Mouse (Mus musculus) urinary bladder, adult 18-20 months (tissue): ENCODE data around the gene Opn1sw.
"Not testable (repeated sequence)": the region's sequence is repeated elsewhere in the genome, so short reads cannot be mapped to it uniquely, and the experiment has no call there.

Experiments
- DNase-seq, 2 experiments: peaks; one replicate each; pipeline ENCODE4 v3.0.0; 2022; ENCODE audit warnings: low spot score in 2 of 2, mixed read lengths in 2 of 2

Opn1sw gene

DNA sequence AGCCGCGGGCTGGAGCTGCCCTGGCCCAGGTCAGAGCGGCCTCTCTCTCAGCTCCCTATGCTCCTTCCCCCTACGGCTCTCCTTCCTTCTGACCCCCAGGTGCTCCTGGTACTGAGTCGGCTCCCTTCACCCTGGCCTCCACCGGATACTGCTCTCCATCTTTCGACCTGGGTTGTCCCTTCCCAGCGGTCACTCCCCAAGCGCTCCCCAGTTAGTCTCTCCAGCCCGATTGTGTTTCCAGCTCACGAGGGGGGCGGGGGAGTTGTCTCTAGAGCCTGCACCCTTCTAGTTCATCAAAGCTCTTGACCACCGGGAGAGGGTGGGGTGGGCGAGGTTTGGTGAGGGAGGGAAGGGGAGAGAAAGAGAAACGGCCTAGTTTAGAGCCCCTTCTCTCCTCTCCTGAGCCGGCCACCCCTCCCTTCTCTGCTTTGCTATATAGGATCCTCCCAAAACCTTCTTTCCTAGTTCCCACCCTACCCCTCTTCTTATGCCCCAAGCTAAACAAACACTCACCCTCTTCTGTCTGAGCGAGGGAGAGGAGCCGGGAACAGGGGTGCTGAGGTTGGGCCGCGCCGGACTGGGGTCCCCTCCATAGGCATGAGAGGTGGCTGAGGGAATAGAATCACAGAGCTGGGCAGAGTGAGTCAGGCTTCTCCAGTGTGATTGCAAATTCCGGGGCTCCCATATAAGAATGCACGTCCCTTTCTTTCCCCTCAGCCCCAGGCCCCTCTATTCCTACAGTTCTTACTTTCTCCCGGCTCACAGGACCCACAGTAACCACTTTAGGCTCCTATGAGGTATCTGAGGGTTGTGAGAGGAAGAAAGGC lies 8.7 kb upstream of the Opn1sw start:
- no peak for DNase-seq

DNA sequence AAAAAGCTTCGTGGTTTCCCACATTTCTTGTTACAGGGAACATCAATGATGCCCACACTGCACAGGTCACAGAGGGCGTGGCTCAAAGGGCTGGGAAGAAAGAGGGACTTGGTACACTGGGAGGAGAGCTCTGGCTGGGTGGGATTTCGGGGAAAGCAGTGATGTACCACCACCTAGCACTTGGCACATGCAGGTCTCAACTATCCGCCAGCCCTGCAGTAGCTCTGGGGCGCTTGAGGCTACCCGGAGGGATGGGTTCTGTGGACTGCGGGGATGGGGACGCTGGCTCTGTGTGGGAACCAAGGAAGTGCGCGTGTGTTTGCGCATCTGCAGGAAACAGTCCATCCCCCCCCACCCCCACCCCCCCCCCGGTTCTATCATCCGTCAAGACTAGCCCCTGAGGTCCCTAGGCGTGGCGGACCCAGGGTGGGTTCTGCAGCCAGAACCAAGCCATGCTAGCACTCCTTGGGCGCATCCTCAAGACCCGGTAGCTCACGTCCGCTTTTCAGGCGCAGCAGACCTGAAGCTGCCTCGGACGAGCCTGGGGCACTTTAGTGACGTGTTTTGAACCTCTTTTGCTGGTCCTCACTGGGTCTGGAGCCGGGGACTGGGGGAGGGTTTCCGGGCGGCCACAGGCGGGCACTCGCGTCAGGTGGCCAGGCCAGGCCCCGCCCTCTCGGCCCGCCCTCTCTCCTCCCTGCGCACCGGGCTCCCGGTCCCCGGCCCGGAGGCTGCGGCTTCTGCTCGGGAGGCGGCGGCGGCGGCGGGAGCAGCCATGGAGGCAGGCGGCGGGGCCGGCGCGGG lies 7.8 kb upstream of the Opn1sw start, which contains the start of gene Ccdc136:
TSS of gene Ccdc136 (plus strand) at position 400 of the 804 bp plus-strand sequence.
- peak; percentile 52 to 70 for DNase-seq

DNA sequence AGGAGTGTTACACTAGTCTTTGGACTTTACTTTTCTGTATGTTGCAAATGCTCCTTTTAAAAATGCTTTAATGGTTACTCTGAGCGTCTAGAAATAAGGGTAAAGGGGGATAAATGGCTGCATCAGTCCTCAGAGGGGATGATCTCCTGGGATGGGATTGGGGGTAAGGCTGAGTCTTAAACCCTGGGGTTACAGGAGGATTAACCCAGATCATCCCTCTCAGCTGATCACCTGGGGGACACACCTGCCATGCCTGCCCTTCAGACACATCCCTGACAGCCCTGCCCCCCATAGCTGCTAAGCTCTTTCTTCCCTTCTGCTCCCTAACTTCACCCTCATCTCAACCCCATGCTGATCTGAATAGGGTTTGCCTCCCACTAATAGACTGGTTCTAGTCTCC lies 6.0 kb upstream of the Opn1sw start:
- no peak for DNase-seq

DNA sequence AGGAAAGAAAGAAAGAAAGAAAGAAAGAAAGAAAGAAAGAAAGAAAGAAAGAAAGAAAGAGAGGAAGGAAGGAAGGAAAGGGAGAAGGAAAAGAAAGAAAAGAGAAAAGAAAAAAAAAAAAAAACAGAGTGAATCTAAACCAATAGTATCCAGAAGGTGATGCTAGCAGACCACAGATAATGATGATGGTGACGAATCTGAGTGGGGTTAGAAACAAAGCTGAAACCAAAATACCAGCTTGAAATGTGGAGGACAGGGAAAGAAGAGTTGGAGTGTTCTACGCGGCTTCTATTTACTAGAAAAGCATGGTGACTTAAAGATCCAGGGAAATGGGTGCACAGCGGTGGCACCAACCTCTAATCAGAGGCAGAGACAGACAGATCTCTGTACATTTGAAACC lies 3.5 kb upstream of the Opn1sw start:
- DNase-seq = no peak

DNA sequence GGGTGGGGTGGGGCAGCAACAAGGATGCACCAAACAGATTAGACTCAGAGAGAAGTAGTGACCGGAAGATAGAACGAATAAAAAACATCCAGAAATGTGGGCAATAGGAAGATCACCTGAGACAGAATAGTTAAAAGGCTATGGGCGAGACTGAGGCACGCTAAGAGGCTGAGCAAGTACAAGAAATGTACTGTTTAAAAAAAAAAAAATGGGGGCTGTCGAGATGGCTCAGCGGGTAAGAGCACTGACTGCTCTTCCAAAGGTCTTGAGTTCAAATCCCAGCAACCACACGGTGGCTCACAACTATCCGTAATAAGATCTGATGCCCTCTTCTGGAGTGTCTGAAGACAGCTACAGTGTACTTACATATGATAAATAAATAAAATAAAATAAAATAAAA lies 3.0 kb upstream of the Opn1sw start:
- not testable (repeated sequence) for DNase-seq

DNA sequence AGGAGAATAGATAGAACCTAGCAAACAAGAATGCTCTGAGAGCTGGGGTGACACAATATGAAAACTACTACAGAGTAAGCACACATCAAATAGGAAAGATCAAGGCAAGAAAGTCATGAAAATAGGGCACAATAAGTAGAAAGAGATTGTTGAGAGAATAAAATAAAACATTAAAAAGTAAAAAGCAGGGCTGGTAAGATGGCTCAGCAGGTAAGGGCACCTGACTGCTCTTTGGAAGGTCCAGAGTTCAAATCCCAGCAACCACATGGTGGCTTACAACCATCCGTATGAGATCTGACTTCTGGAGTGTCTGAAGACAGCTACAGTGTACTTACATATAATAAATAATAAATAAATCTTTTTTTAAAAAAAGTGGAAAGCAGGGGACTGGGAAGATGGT lies 2.2 kb upstream of the Opn1sw start:
- DNase-seq = not testable (repeated sequence)

DNA sequence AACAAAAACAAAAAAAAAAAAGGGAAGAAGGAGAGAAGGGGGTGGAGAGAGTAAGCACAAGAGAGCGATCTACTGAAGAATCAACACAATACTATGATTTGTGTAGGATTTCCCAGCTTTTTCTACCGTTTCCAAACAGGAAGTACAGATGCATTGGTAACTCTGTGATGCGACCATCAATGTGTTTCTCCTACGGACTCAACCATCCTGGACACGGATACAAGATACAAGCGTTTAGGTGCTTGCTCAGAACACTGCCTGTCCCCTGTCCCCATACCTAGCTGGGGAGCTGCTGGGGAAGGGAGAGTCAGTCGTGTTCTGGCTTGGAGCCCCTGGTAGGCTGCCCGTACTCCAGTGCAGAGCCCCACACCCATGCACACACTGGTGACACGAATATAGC lies 1.2 kb upstream of the Opn1sw start:
- DNase-seq = no peak

DNA sequence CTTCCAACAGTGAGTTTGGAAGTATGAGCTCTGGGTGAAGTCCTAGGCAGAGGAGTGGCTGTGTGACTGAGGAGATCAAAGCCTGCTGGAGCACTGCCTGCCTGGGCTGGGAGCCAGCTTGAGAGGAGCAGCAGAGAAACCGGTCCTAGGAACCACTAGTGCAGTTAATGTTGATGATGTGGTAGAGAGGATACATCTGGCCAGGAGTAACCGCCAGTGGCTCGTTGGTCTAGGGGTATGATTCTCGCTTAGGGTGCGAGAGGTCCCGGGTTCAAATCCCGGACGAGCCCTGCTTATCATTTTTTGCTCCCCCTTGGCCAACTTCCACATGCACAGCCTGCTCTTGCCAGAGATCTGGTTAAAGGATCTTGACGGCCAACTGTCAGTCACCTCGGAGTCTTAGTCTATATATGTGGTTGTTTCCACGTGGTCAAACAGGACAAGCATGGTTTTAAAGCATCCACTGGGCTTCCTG lies 375 bp upstream of the Opn1sw start:
- DNase-seq = peak; percentile 59 to 88

DNA sequence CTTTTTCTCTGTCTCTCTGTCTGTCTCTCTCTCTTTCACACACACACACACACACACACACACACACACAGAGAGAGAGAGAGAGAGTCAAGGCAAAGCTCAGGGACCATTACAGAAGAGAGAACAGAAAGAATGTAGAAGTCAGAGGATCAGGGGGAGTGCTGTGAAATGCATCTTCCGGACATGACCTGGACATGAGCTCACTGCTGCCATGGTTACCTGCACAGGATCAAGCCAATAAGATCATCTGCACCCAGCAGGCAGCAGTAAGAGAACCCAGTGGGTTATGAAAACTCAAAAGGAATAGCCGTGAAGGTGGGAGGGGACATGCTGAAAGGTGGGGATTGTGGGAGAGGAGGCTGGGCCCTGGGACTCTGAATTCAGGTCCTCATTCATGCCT lies 5.8 kb downstream of the Opn1sw start:
- DNase-seq = no peak

DNA sequence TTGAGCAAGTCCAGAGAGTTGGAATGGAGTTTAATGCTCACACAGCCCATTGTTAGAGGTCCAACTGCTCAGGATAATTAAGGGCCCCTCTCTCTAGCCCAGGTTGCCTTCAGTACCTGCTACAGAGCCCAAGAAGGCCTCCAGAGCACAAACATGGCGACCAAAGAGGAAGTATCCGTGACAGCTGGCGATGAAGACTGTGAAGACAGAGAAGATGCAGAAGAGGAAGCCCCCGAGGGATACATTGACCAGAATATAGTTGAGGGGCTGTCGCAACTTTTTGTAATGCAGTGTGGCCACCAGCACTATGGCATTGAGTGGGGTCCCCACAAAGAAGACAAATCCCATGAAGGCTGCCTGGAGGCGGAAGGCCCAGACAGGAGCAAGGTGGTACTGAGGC lies 8.3 kb downstream of the Opn1sw start:
- no peak for DNase-seq

DNA sequence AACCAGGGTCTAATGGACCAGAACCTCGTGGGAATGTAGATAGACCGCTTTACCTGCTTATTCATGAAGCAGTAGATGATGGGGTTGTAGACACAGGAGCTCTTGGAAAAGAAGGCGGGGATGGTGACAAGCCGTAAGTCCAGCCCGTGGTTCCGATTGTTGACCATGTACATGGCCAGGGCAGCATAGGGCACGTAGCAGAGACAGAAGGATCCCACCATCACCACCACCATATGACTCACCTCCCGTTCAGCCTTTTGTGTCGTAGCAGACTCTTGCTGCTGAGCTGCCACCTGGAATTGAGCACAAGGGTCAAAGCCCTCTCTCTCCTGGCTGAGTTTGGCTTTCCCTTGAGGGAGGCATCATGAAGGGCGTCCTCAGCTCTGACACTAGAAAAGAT lies 9.6 kb downstream of the Opn1sw start:
- DNase-seq = no peak

DNA sequence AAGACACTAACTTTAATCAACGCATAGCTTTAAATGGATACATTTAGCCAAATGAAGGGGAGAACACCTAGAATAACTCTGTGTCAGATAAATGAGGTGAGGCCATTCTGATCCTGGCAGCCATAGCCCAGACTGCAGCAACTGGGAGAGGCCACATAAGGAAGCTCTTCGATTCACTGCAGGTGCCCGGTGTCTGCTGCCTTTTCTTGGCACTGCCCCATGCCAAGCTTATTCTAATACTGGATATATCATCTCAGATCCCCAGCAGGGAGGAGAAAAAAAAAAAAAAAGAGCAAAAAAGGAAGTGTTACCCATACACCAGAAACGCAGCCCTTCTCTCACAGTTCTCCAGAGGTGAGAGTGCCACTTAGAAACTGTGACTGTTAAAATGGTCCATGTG lies 10.9 kb downstream of the Opn1sw start:
- DNase-seq = no peak

DNA sequence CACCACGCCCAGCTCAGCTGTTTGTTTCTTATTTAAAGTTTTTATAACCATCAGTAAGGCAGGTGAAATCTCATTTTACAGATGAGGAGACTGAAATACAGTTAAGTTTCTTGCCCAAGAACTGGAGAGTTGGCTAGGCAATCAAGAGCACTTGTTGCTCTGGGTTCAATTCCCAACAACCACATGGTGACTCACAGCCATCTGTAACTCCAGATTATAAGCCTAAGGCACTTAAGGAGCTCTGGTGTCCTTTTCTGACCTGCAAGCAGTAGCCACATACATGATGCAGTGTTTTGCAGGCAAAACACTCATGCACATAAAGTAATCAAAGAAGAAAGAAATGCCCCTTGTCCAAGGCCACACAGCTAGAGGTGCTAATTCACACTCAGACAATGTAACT lies 23.0 kb downstream of the Opn1sw start:
- DNase-seq = no peak

DNA sequence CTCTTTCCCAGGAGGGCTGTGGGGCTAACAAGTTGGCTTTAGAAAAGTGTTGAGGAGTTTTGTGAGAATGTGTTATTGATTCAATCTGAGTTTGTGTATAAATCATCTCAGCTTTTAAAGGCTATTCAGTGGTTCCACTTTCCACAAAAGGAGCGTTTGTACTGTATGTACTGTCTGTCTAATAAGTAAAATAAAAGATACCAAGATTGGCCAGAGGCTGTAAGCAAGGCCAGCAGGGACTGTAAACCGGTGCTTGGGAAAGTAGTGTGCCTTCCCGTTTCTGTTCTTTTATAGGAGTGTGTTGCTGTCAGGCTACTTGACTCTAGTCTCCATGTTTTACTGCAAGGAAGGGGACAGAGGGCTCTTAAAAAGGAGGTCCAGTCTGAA lies 25.1 kb downstream of the Opn1sw start:
- DNase-seq = no peak

DNA sequence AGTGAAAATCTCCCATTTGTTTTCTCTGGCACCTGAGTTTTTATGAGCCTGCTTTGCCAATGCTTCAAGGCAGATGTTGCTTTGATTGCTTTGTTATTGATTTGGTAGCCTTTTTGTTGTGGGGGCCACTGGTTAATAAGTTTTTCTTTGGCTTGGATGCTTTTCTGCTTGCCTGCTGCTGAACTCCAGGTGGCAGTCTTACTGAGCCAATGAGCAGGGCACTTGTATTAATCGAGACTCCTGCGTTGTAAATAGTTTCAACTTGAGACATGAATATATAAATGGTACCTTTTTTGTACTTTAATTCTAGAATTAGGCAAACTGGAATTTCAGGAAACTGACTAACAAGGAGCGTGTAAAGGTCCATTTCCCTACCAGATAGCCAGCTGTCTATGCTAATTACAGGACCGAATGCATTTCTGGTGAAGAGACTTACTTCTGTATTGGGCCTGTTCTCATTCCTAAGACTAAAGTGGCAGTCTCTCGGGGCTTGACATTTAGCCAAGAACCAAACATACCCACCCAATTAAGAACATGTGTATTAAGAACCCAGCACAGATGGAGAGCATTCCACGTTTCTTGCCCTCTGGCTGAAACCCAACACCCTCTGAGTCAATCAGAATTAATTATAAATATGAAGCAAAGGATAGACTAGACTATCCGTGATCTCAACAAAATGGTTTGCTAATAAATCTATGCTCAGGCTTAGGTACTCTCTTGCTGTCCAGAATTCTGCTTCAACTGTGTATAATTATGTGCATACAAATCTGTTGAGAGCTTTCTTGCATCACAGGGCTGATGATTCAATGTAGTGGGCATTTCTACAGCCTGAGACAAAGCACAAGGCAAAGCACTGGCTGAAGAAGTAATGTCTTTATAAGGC lies 25.8 kb downstream of the Opn1sw start:
- DNase-seq = no peak

DNA sequence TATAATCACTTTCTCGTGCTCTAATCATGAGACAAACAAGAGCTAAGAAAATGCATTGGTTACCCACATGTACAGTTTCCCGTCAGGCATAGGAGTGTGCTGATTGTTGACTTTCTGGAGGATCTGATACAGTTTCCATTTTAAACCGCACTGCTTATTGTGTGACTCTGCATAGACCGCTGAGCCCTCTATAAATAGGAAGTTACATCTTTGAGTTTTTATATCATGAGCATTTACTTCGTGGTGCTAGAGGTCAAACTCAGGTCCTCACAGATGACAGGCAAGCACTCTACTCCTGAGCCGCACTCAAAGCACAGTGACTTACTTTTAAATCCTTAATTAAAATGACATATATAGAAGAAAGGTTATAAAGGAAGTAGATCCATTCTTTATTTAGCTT lies 28.1 kb downstream of the Opn1sw start:
- DNase-seq = no peak

DNA sequence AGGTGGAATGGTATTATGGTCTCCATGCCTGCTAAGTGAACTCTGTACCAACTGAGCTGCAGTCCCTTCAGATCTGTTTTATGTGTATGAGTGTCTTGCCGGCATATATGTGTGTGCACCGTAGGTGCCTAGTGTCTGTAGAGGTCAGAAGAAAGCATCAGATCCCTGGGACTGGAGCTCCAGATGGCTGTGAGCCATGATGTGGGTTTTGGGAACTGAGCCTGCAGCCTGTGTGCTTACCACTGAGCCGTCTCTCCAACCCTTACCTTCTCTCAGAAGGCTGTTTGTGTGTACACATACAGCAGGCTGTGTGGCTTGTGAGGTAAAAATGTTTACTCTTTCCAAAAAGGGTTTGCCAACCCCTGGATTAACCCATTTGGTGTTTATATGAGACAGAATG lies 28.9 kb downstream of the Opn1sw start:
- DNase-seq = no peak

DNA sequence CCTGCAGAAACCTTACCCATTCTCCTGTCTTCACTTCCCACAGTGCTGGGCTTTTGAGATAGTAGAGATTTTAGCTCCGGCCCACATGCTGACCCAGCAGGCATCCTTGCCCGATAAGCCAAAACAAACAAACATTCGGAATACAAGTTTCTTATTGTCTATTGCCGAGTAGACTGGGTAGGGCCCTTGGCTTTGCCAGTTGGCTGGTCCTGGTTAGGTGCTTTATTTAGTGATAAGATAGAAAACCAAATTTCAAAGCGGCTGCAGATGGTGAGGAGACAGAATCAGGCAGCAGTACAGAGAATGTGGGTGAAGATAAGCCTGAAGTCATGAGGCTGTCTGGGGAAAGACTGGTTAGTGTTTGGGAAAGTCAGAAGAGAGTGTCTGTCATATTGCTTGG lies 35.5 kb downstream of the Opn1sw start:
- DNase-seq = no peak

DNA sequence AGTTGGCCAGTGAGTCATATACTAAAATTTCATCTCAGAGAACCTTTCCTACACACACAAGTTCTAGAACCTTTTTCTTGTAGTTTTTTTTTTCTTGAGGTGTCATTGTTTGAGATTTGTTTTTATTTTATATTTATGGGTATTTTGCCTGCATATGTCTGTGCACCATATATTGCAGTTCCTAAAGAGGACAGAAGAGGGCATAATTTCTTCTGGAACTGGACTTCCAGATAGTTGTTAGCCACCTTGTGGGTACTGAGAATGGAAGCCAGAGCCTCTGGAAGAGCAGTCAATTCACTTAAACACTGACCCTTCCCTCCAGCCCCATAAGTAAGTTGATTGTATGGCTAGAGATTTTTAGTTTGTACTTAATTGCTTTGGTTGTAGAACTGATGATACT lies 36.7 kb downstream of the Opn1sw start:
- no peak for DNase-seq

DNA sequence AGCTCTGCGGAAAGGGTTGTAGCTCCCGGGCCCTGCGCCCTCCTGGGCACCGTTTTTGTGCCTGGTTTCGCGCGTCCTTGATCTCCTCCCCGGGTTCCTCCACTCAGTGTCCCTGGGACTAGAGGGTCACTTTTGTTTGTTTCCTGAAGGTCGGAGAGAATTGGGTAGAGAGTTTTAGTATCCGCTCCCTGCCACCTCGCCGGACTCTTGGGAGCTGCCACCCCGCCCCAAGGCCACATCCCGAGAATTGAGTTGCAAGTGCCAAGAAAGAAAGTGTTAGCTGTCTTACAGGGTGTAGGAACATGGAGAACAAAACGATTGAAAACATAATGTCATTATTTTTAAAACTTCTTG lies 39.9 kb downstream of the Opn1sw start:
- no peak for DNase-seq

DNA sequence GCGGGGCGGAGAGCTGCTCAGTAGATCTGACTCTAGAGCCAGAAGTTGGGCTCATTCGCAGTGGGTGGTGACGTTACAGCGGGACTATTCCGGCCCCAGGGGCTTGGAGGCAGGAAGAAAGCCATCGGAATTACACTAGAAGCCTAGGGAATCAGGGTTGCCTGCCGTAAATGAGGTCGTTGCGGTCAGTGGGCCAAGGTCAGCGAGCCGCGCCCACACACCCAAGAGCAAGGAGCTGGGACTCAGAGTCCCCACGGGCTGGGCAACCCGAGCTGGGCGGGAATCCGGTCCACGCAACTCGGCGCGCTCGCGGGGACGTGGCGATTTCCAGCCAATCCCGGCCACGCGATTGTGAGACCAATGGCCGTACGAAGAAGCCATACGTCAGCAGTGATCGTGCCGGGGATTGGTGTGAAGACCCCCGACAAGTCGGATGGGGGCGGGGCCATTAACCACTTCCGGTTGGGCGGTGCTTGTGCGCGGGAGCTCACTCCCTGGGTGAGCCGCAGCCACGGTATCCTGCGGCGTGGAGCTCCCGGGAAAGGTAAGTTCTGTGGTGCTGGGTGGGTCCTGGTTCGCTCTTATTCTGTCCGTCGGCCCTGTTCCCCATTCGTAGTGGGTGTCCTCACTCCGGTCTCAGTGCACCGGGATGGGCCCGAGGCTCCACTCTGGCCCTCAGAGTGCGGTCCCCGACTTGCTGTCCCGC lies 40.5 kb downstream of the Opn1sw start, which contains the start of gene Calu:
TSS of gene Calu (plus strand) at position 405 of the 706 bp plus-strand sequence.
- peak; percentile 99 to 100 for DNase-seq
